Mouse (Mus musculus) myocyte (in vitro differentiated cells): ENCODE results near the gene Nxpe4.

Experiments used
- CEBPB ChIP-seq: IDR thresholded peaks from 2 replicates; pipeline ENCODE4 v1.6.1; 2011; ENCODE audit warnings: mild to moderate bottlenecking, moderate library complexity; ENCODE audit not compliant: poor library complexity, insufficient read depth, severe bottlenecking
- E2F4 ChIP-seq: IDR thresholded peaks from one replicate; pipeline ENCODE4 v1.6.1; 2011; ENCODE audit warnings: mild to moderate bottlenecking, control low read depth, moderate library complexity; ENCODE audit not compliant: insufficient read depth
- MAX ChIP-seq: IDR thresholded peaks from one replicate; pipeline ENCODE4 v1.6.1; 2011; ENCODE audit warnings: low read depth, mild to moderate bottlenecking, control low read depth
- MYOD1 ChIP-seq, 3 experiments: IDR thresholded peaks; one replicate each; pipeline ENCODE4 v1.6.1; 2011; ENCODE audit warnings: control low read depth in 2 of 3, low read depth in 2 of 3, mild to moderate bottlenecking in 2 of 3, moderate library complexity in 1 of 3; ENCODE audit not compliant: insufficient read length in 2 of 3, control insufficient read depth in 1 of 3
- MYOG ChIP-seq, 3 experiments: IDR thresholded peaks; one replicate each; pipeline ENCODE4 v1.6.1; 2011; ENCODE audit warnings: control low read depth in 2 of 3, low read depth in 2 of 3, mild to moderate bottlenecking in 2 of 3; ENCODE audit not compliant: insufficient read length in 2 of 3, control insufficient read depth in 1 of 3, insufficient read depth in 1 of 3
- POLR2A ChIP-seq: IDR thresholded peaks from one replicate; pipeline ENCODE4 v1.6.1; 2011; ENCODE audit warnings: low read depth, mild to moderate bottlenecking, control low read depth, moderate library complexity; ENCODE audit not compliant: insufficient read length
- POLR2AphosphoS2 ChIP-seq: IDR thresholded peaks from one replicate; pipeline ENCODE4 v1.6.1; 2011; ENCODE audit warnings: low read depth, control low read depth; ENCODE audit not compliant: insufficient read length
- REST ChIP-seq: IDR thresholded peaks from one replicate; pipeline ENCODE4 v1.6.1; 2011; ENCODE audit warnings: mild to moderate bottlenecking, control low read depth, moderate library complexity; ENCODE audit not compliant: insufficient read depth, insufficient read length
- TCF12 ChIP-seq: IDR thresholded peaks from one replicate; pipeline ENCODE4 v1.6.1; 2011; ENCODE audit warnings: mild to moderate bottlenecking, control low read depth; ENCODE audit not compliant: poor library complexity, insufficient read depth, severe bottlenecking
- TCF3 ChIP-seq: IDR thresholded peaks from one replicate; pipeline ENCODE4 v1.6.1; 2011; ENCODE audit warnings: low read depth, control low read depth; ENCODE audit not compliant: insufficient read length
- USF1 ChIP-seq: IDR thresholded peaks from one replicate; pipeline ENCODE4 v1.6.1; 2011; ENCODE audit warnings: low read depth, mild to moderate bottlenecking, control low read depth, moderate library complexity

GRCm38 (mm10) chr9:48257001-48257400 lies 95.2 kb downstream of the Nxpe4 start:
- no peak for TF ChIP-seq USF1
- no peak for TF ChIP-seq MAX
- no peak for TF ChIP-seq POLR2A
- no peak for TF ChIP-seq MYOG (IDR thresholded peaks at IDR 0.05; ENCODE audit: control insufficient read depth in 1 of 3, insufficient read depth in 1 of 3, insufficient read length in 2 of 3, low read depth in 2 of 3)
- no peak for TF ChIP-seq TCF12
- TF ChIP-seq POLR2AphosphoS2 = no peak
- no peak for TF ChIP-seq TCF3
- TF ChIP-seq CEBPB = no peak
- TF ChIP-seq E2F4 = no peak
- TF ChIP-seq MYOD1 (IDR thresholded peaks at IDR 0.05; ENCODE audit: control insufficient read depth in 1 of 3, insufficient read length in 2 of 3, low read depth in 2 of 3) = no peak
- TF ChIP-seq REST = no peak
